Mouse (Mus musculus) left cerebral cortex, adult 8-10 months (tissue): ENCODE data around the gene Cyp2c66. TPM values are rescaled to one million over a fixed set of nuclear protein-coding genes. Genes with fewer than 3 reads are reported as not detected.
"Not testable (repeated sequence)": the region's sequence is repeated elsewhere in the genome, so short reads cannot be mapped to it uniquely, and the experiment has no call there.

ENCODE experiments used
- DNase-seq, 2 experiments: peaks; one replicate each; pipeline ENCODE4 v3.0.0; 2022; ENCODE audit warnings: low spot score in 2 of 2
- total RNA-seq, 4 experiments: library from RNA; stranded (reverse); gene quantifications; 2 replicates each; pipeline ENCODE4 v1.2.4; 2022

Cyp2c66 gene
- total RNA-seq = not detected

- DNase-seq = no peak
These were observed at the start of gene Cyp2c66 for GRCm38 (mm10) chr19:39113644-39114043. Gene Cyp2c66, plus strand, starts transcription at chr19:39113898.

DNA sequence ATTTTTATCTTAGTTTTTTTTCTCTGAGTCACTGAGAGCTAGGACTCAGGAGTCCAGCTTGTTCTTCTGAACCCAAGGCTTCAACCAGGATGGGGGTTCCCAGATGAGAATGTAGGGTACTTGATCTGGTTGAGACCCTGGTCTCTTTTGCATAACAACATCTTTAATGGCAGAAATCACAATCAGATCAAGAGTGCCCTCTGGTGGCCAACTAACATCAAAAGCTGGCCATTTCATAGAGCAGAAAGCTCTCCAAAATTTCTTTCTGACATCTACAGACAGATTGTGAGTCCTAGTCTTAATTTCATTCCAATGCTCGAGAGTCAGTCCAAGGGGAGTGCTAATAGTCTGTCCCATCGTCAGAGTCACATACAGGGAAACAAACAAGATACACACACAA is 14.9 kb upstream of the Cyp2c66 start:
- DNase-seq = not testable (repeated sequence)

- DNase-seq = not testable (repeated sequence)
These were observed 43.1 kb downstream of the Cyp2c66 start for GRCm38 (mm10) chr19:39156836-39157235.

Other genes with a start within 250 kb of the Cyp2c66 start
- 1 to 10 TPM; 3.3 to 4.4 (median 4.0) TPM for gene Hells, start 183.0 kb upstream of the Cyp2c66 start, total RNA-seq
- under 1 TPM in 3 of 4 experiments, not detected in 1; 0.21 to 0.56 (median 0.23) TPM for gene Cyp2c55, start 106.9 kb upstream of the Cyp2c66 start, total RNA-seq
- gene Cyp2c65, start 52.9 kb upstream of the Cyp2c66 start, total RNA-seq = under 1 TPM in 3 of 4 experiments, not detected in 1; 0.19 to 0.32 (median 0.30) TPM
- gene Cyp2c29, start 155.5 kb downstream of the Cyp2c66 start, total RNA-seq = not detected